Mouse (Mus musculus) MEL (cell line): Measurements from ENCODE around the gene Fbxw4. TPM values are rescaled to one million over a fixed set of nuclear protein-coding genes. Genes with fewer than 3 reads are reported as not detected.

Source experiments
- DNase-seq: peaks from one replicate; pipeline ENCODE4 v3.0.0; 2011; ENCODE audit warnings: low read depth, low spot score
- H3K27ac ChIP-seq: 2 replicates; pipeline ENCODE4 v1.5.1; 2012; ENCODE audit warnings: low read depth, mild to moderate bottlenecking, control low read depth, low read length, moderate library complexity; ENCODE audit not compliant: control insufficient read depth
- H3K27me3 ChIP-seq, 2 experiments: fragments of 150-350 bp in 1 of 2; sonication (generic) in 1 of 2; 2 replicates each; pipeline ENCODE4 v1.6.1; 2012; ENCODE audit warnings: low read length in 2 of 2, mild to moderate bottlenecking in 2 of 2, improper control_type of control experiment in 1 of 2, moderate library complexity in 1 of 2; ENCODE audit not compliant: insufficient read depth in 2 of 2, control insufficient read depth in 1 of 2
- H3K36me3 ChIP-seq, 2 experiments: 2 replicates each; pipeline ENCODE4 v1.6.1; 2012 to 2014; ENCODE audit warnings: low read length in 2 of 2, improper control_type of control experiment in 1 of 2, inconsistent platforms in 1 of 2, mild to moderate bottlenecking in 1 of 2; ENCODE audit not compliant: insufficient read depth in 2 of 2, control insufficient read depth in 1 of 2
- H3K4me1 ChIP-seq, 2 experiments: fragments of 150-350 bp in 1 of 2; sonication (generic) in 1 of 2; 2 replicates each; pipeline ENCODE4 v1.6.1; 2012; ENCODE audit warnings: low read length in 2 of 2, improper control_type of control experiment in 1 of 2, mild to moderate bottlenecking in 1 of 2; ENCODE audit not compliant: insufficient read depth in 2 of 2, control insufficient read depth in 1 of 2
- H3K4me3 ChIP-seq, 2 experiments: fragments of 150-350 bp in 1 of 2; sonication (generic) in 1 of 2; 2 replicates each; pipeline ENCODE4 v1.5.1; 2012; ENCODE audit warnings: low read depth in 2 of 2, low read length in 2 of 2, mild to moderate bottlenecking in 2 of 2, moderate library complexity in 2 of 2, control low read depth in 1 of 2, improper control_type of control experiment in 1 of 2; ENCODE audit not compliant: control insufficient read depth in 1 of 2, insufficient read depth in 1 of 2
- H3K79me2 ChIP-seq: 2 replicates; pipeline ENCODE4 v1.6.1; 2012; ENCODE audit warnings: mild to moderate bottlenecking, low read length, moderate library complexity; ENCODE audit not compliant: control insufficient read depth, poor library complexity, insufficient read depth
- H3K9ac ChIP-seq: 2 replicates; pipeline ENCODE4 v1.6.1; 2012; ENCODE audit warnings: low read depth, mild to moderate bottlenecking, control low read depth, low read length, moderate library complexity; ENCODE audit not compliant: control insufficient read depth, poor library complexity, severe bottlenecking
- H3K9me3 ChIP-seq: fragments of 150-350 bp; sonication (generic); replicated peaks from 2 replicates; pipeline ENCODE4 v1.6.1; 2012; ENCODE audit warnings: mild to moderate bottlenecking, low read length, improper control_type of control experiment, moderate library complexity; ENCODE audit not compliant: insufficient read depth
- BHLHE40 ChIP-seq: IDR thresholded peaks from 2 replicates; pipeline ENCODE4 v1.6.1; 2012; ENCODE audit warnings: low read depth, mild to moderate bottlenecking, inconsistent platforms, low read length, improper control_type of control experiment, borderline replicate concordance
- E2F4 ChIP-seq: IDR thresholded peaks from 2 replicates; pipeline ENCODE4 v1.6.1; 2011; ENCODE audit warnings: low read depth, low read length, improper control_type of control experiment, borderline replicate concordance
- ELF1 ChIP-seq: IDR thresholded peaks from 2 replicates; pipeline ENCODE4 v1.6.1; 2014; ENCODE audit warnings: low read depth, mild to moderate bottlenecking, inconsistent platforms, low read length, improper control_type of control experiment, moderate library complexity
- GABPA ChIP-seq: IDR thresholded peaks from 2 replicates; pipeline ENCODE4 v1.6.1; 2012; ENCODE audit warnings: low read depth, mild to moderate bottlenecking, inconsistent platforms, low read length, improper control_type of control experiment, moderate library complexity
- GATA1 ChIP-seq: IDR thresholded peaks from 2 replicates; pipeline ENCODE4 v1.6.1; 2011; ENCODE audit warnings: low read depth, low read length, improper control_type of control experiment
- HCFC1 ChIP-seq: IDR thresholded peaks from 2 replicates; pipeline ENCODE4 v1.6.1; 2012; ENCODE audit warnings: low read depth, mild to moderate bottlenecking, inconsistent platforms, low read length, improper control_type of control experiment, moderate library complexity
- JUND ChIP-seq: IDR thresholded peaks from 2 replicates; pipeline ENCODE4 v1.6.1; 2011; ENCODE audit warnings: low read depth, mild to moderate bottlenecking, improper control_type of control experiment, low read length
- KAT2A ChIP-seq: conservative IDR thresholded peaks from 2 replicates; pipeline ENCODE4 v1.6.1; 2012; ENCODE audit warnings: low read depth, low read length, improper control_type of control experiment, inconsistent platforms
- MAFK ChIP-seq: IDR thresholded peaks from 2 replicates; pipeline ENCODE4 v1.6.1; 2011; ENCODE audit warnings: low read depth, mild to moderate bottlenecking, low read length, improper control_type of control experiment, borderline replicate concordance
- MAX ChIP-seq: IDR thresholded peaks from 2 replicates; pipeline ENCODE4 v1.6.1; 2011; ENCODE audit warnings: low read length, improper control_type of control experiment
- MAZ ChIP-seq: IDR thresholded peaks from 2 replicates; pipeline ENCODE4 v1.6.1; 2012; ENCODE audit warnings: low read depth, mild to moderate bottlenecking, inconsistent platforms, low read length, improper control_type of control experiment
- MEF2A ChIP-seq: IDR thresholded peaks from 2 replicates; pipeline ENCODE4 v1.6.1; 2014; ENCODE audit warnings: low read depth, mild to moderate bottlenecking, inconsistent platforms, low read length, improper control_type of control experiment; ENCODE audit not compliant: poor library complexity, insufficient replicate concordance, severe bottlenecking; ENCODE audit errors: extremely low read depth
- MXI1 ChIP-seq: IDR thresholded peaks from 2 replicates; pipeline ENCODE4 v1.6.1; 2011; ENCODE audit warnings: mild to moderate bottlenecking, low read depth, low read length, improper control_type of control experiment
- MYB ChIP-seq: IDR thresholded peaks from 2 replicates; pipeline ENCODE4 v1.6.1; 2011; ENCODE audit warnings: mild to moderate bottlenecking, low read depth, low read length, improper control_type of control experiment
- NELFE ChIP-seq: IDR thresholded peaks from 2 replicates; pipeline ENCODE4 v1.6.1; 2011; ENCODE audit warnings: low read depth, low read length, improper control_type of control experiment
- POLR2A ChIP-seq, 2 experiments: IDR thresholded peaks; 2 replicates each; pipeline ENCODE4 v1.6.1; 2011 to 2012; ENCODE audit warnings: low read length in 2 of 2, mild to moderate bottlenecking in 2 of 2, control low read depth in 1 of 2, improper control_type of control experiment in 1 of 2, low read depth in 1 of 2, moderate library complexity in 1 of 2; ENCODE audit not compliant: control insufficient read depth in 1 of 2, insufficient read depth in 1 of 2, poor library complexity in 1 of 2
- POLR2AphosphoS2 ChIP-seq: IDR thresholded peaks from 2 replicates; pipeline ENCODE4 v1.6.1; 2011; ENCODE audit warnings: low read length, improper control_type of control experiment
- POLR2AphosphoS5 ChIP-seq: IDR thresholded peaks from 2 replicates; pipeline ENCODE4 v1.6.1; 2012; ENCODE audit warnings: low read depth, borderline replicate concordance, mild to moderate bottlenecking, inconsistent platforms, low read length, moderate library complexity, mixed read lengths
- RAD21 ChIP-seq: IDR thresholded peaks from 2 replicates; pipeline ENCODE4 v1.6.1; 2011; ENCODE audit warnings: mild to moderate bottlenecking, low read depth, low read length, improper control_type of control experiment
- RCOR1 ChIP-seq: IDR thresholded peaks from 2 replicates; pipeline ENCODE4 v1.6.1; 2012; ENCODE audit warnings: low read depth, mild to moderate bottlenecking, inconsistent platforms, low read length, improper control_type of control experiment
- SIN3A ChIP-seq: IDR thresholded peaks from 2 replicates; pipeline ENCODE4 v1.6.1; 2012; ENCODE audit warnings: low read length, improper control_type of control experiment, inconsistent platforms
- SMC3 ChIP-seq: IDR thresholded peaks from 2 replicates; pipeline ENCODE4 v1.6.1; 2011; ENCODE audit warnings: low read depth, low read length, improper control_type of control experiment
- TAL1 ChIP-seq: IDR thresholded peaks from 2 replicates; pipeline ENCODE4 v1.6.1; 2012; ENCODE audit warnings: mild to moderate bottlenecking, inconsistent platforms, low read length, moderate library complexity, mixed read lengths
- TBP ChIP-seq: IDR thresholded peaks from 2 replicates; pipeline ENCODE4 v1.8.0; 2011; ENCODE audit warnings: low read depth, low read length, improper control_type of control experiment
- USF1 ChIP-seq: IDR thresholded peaks from 2 replicates; pipeline ENCODE4 v1.6.1; 2014; ENCODE audit warnings: low read depth, mild to moderate bottlenecking, inconsistent platforms, low read length, improper control_type of control experiment, moderate library complexity
- ZC3H11A ChIP-seq: IDR thresholded peaks from 2 replicates; pipeline ENCODE4 v1.6.1; 2012; ENCODE audit warnings: low read depth, mild to moderate bottlenecking, inconsistent platforms, low read length, improper control_type of control experiment
- ZMIZ1 ChIP-seq: IDR thresholded peaks from 2 replicates; pipeline ENCODE4 v1.6.1; 2012; ENCODE audit warnings: low read depth, mild to moderate bottlenecking, inconsistent platforms, low read length, improper control_type of control experiment, moderate library complexity
- ZNF384 ChIP-seq: IDR thresholded peaks from 2 replicates; pipeline ENCODE4 v1.6.1; 2012; ENCODE audit warnings: low read depth, mild to moderate bottlenecking, inconsistent platforms, low read length, improper control_type of control experiment
- polyA plus RNA-seq, 2 experiments: library from polyadenylated mRNA; stranded (reverse) in 1 of 2; unstranded in 1 of 2; fragments of >175 nt in 1 of 2; fragments of >200 nt in 1 of 2; gene quantifications; 2 replicates each; pipeline versions ENCODE4 v1.2.1 to v1.2.4; 2012; ENCODE audit warnings: low replicate concordance in 2 of 2, low read depth in 1 of 2; ENCODE audit not compliant: insufficient read length in 2 of 2, insufficient read depth in 1 of 2, missing spikeins in 1 of 2
- total RNA-seq: library from RNA; depleted of rRNA; stranded (reverse); fragments of 300-350 nt; gene quantifications from 2 replicates; pipeline ENCODE4 v1.2.3, GENCODE M21; 2012

Gene Fbxw4
- total and polyA plus RNA-seq, 3 experiments, result 12.4 to 45.3 TPM; not detected in 1

- no peak for TF ChIP-seq MXI1
- peak; percentile 85 for TF ChIP-seq RAD21
- TF ChIP-seq MEF2A, result no peak
- TF ChIP-seq TAL1, result no peak
- no peak for TF ChIP-seq GABPA
- peak; percentile 96 for TF ChIP-seq SMC3
- no peak for TF ChIP-seq POLR2AphosphoS2
- peak; percentile 48; the same call in 1 of the 2 replicates for TF ChIP-seq HCFC1
- no peak for TF ChIP-seq JUND
- no peak for TF ChIP-seq MYB
- TF ChIP-seq ZC3H11A, result peak; percentile 84
- TF ChIP-seq TBP, result 0 out of 2 replicates have a peak, but pooled peaks have one; percentile 23
- TF ChIP-seq GATA1, result no peak
- peak; percentile 45; the same call in 1 of the 2 replicates for TF ChIP-seq ZNF384
Observed at GRCm38 (mm10) chr19:45581257-45581656, 78.9 kb downstream of the Fbxw4 start (continued).

GRCm38 (mm10) chr19:45580235-45580634 lies 79.9 kb downstream of the Fbxw4 start:
- H3K79me2 ChIP-seq, result no peaks in the 10 kb centered on the region
- no peaks in the 10 kb centered on the region for H3K9me3 ChIP-seq
- H3K27ac ChIP-seq, result no peak overlapping the region
- peaks cover 0 to 8% of the 10 kb centered on the region in 2 experiments; a peak in 3 of 4 replicates for H3K36me3 ChIP-seq
- H3K9ac ChIP-seq, result no peak overlapping the region
- no peaks in the 10 kb centered on the region for H3K27me3 ChIP-seq
- TF ChIP-seq MXI1 (no peak), POLR2AphosphoS2 (no peak), POLR2A (IDR thresholded peaks at IDR 0.05; ENCODE audit: control insufficient read depth in 1 of 2, insufficient read depth in 1 of 2, low read depth in 1 of 2, low read length in 2 of 2, poor library complexity in 1 of 2) (no peak), MAX (no peak), SIN3A (no peak), E2F4 (no peak), ZC3H11A (no peak), BHLHE40 (no peak)
- no peak overlapping the region for H3K4me3 ChIP-seq
- no peak for DNase-seq
- peaks cover 0 to 9% of the 10 kb centered on the region in 2 experiments; a peak in 3 of 4 replicates for H3K4me1 ChIP-seq

DNA sequence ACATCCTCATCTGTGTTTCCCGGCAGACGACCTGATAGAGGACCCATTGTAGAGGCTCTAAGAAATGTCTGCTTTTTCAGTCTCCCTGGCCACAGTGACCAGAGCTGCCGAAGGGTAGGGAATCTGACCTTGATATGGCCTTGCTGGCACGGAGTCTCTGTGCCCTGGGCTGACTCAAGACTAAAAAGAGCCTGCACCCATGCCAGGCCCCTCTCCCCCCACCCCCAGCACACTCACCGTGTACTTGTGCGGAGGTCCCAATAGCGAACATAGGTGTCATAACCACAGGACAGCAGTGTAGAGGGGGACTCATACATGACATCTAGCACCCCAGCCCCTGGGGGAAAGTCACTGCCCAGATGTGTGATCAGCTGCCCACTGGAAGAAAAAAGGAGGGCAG lies 80.7 kb downstream of the Fbxw4 start:
- H3K4me3 ChIP-seq, result no peak overlapping the region
- TF ChIP-seq JUND, result no peak
- TF ChIP-seq ELF1, result no peak
- no peak for TF ChIP-seq ZMIZ1
- no peak for TF ChIP-seq POLR2AphosphoS2
- no peak for TF ChIP-seq RCOR1
- TF ChIP-seq SIN3A, result no peak
- no peak for TF ChIP-seq USF1
- TF ChIP-seq KAT2A, result no peak
- TF ChIP-seq POLR2AphosphoS5, result no peak
- TF ChIP-seq NELFE, result no peak
- no peak for TF ChIP-seq RAD21
- no peak for TF ChIP-seq MAFK
- no peak for TF ChIP-seq SMC3
- TF ChIP-seq MAZ, result no peak
- TF ChIP-seq, all 39 proteins: peak for 0
- Histone ChIP-seq H3K9me3 (no peaks in the 10 kb centered on the region), H3K9ac (no peak overlapping the region), H3K79me2 (no peaks in the 10 kb centered on the region), H3K4me1 (peaks cover 0 to 17% of the 10 kb centered on the region in 2 experiments), H3K27ac (no peak overlapping the region), H3K27me3 (no peaks in the 10 kb centered on the region), H3K36me3 (peaks cover 0 to 16% of the 10 kb centered on the region in 2 experiments; a peak in 3 of 4 replicates)
- no peak for DNase-seq
